7 mouse cellular contexts compared by ENCODE assay signal in genomic region chr11:23954323-23954722, GRCm38 (mm10). TPM values are rescaled to one million over a fixed set of nuclear protein-coding genes. Genes with fewer than 3 reads are reported as not detected.
DNase-seq lines count a peak whose midpoint lies in the region; ATAC-seq and TF ChIP-seq lines count a peak whose summit lies in the region.

No protein-coding gene starts in this region.

- no peak for TF ChIP-seq POLR2A in lung, adult 2 months (IDR thresholded peaks at IDR 0.05; ENCODE audit: borderline replicate concordance, extremely low read depth, low read depth, low read length)
- TF ChIP-seq POLR2A in brain, embryonic 14.5 days (IDR thresholded peaks at IDR 0.05; ENCODE audit: borderline replicate concordance, extremely low read depth, insufficient read depth, insufficient read length, poor library complexity, severe bottlenecking) = no peak

- no peak overlapping the region; the same call in 1 of the 2 replicates for H3K9ac ChIP-seq in lung, embryonic 14.5 days
- peak overlapping the region; percentile 35 for H3K9ac ChIP-seq in hindbrain, embryonic 16.5 days (ENCODE audit: low read depth, low read length)

- no peak for ATAC-seq in lung, embryonic 14.5 days (ENCODE audit: insufficient read depth)
- ATAC-seq in hindbrain, embryonic 16.5 days = peak; percentile 24; the same call in 1 of the 2 replicates

- no peak overlapping the region for H3K27ac ChIP-seq in lung, embryonic 14.5 days (ENCODE audit: low read depth)
- H3K27ac ChIP-seq in hindbrain, embryonic 16.5 days (ENCODE audit: low read depth, low read length) = no peak overlapping the region

- H3K27me3 ChIP-seq in lung, embryonic 14.5 days (ENCODE audit: insufficient read depth, low read length) = no peaks in the 10 kb centered on the region
- no peaks in the 10 kb centered on the region for H3K27me3 ChIP-seq in hindbrain, embryonic 16.5 days (replicated peaks; ENCODE audit: control insufficient read depth, insufficient read depth, low read length)

- DNase-seq in lung, embryonic 14.5 days = peak; percentile 75
- DNase-seq in lung, adult 2 months = no peak
- DNase-seq in brain, embryonic 14.5 days (ENCODE audit: low read depth) = peak; percentile 63
- DNase-seq in retina, postnatal 1 day = peak; percentile 58
- DNase-seq in spleen, adult 12 weeks (ENCODE audit: low spot score) = no peak
- DNase-seq in right cerebral cortex, postnatal 4 days = no peak

- no peaks in the 10 kb centered on the region for H3K4me1 ChIP-seq in lung, embryonic 14.5 days (ENCODE audit: insufficient read depth)
- 0 out of 2 replicates have a peak, but pooled peaks cover 2% of the 10 kb centered on the region for H3K4me1 ChIP-seq in lung, adult 2 months (ENCODE audit: control insufficient read depth, insufficient read depth, low read length)
- H3K4me1 ChIP-seq in hindbrain, embryonic 16.5 days (ENCODE audit: control insufficient read depth, insufficient read depth, low read depth, low read length) = no peaks in the 10 kb centered on the region

- H3K9me3 ChIP-seq in lung, embryonic 14.5 days (ENCODE audit: low read depth, low read length) = no peaks in the 10 kb centered on the region
- H3K9me3 ChIP-seq in hindbrain, embryonic 16.5 days (ENCODE audit: control insufficient read depth, low read length) = no peaks in the 10 kb centered on the region

- H3K4me3 ChIP-seq in lung, embryonic 14.5 days (ENCODE audit: low read depth, low read length) = no peak overlapping the region
- H3K4me3 ChIP-seq in lung, adult 2 months (replicated peaks; ENCODE audit: extremely low read depth, low read depth, low read length) = no peak overlapping the region
- H3K4me3 ChIP-seq in hindbrain, embryonic 16.5 days (ENCODE audit: low read length) = no peak overlapping the region; the same call in 1 of the 2 replicates

- 2% methylated on average over 4 of the region's 4 CpGs for WGBS in lung, embryonic 14.5 days
- under 1% methylated on average over 4 of the region's 4 CpGs for WGBS in lung, adult 2 months
- WGBS in hindbrain, embryonic 16.5 days = 3% methylated on average over 4 of the region's 4 CpGs

- no peaks in the 10 kb centered on the region for H3K36me3 ChIP-seq in lung, embryonic 14.5 days (ENCODE audit: insufficient read depth)
- H3K36me3 ChIP-seq in hindbrain, embryonic 16.5 days (ENCODE audit: control insufficient read depth, insufficient read depth, low read length) = no peaks in the 10 kb centered on the region

- TF ChIP-seq CTCF in lung, embryonic 14.5 days (IDR thresholded peaks at IDR 0.05; ENCODE audit: low read depth) = peak; percentile 56
- no peak for TF ChIP-seq CTCF in lung, adult 2 months (IDR thresholded peaks at IDR 0.05; ENCODE audit: insufficient read depth, low read length)
- TF ChIP-seq CTCF in brain, embryonic 14.5 days (IDR thresholded peaks at IDR 0.05; ENCODE audit: borderline replicate concordance, extremely low read depth, insufficient read depth, insufficient read length) = no peak

- H3K4me2 ChIP-seq in lung, embryonic 14.5 days = peak overlapping the region; percentile 37; the same call in 1 of the 2 replicates
- peak overlapping the region; percentile 35 for H3K4me2 ChIP-seq in hindbrain, embryonic 16.5 days (ENCODE audit: low read length)

RNA-seq across cellular contexts. Expression of gene Papolg, which starts 59.3 kb away (rescaled TPM):
- polyA plus RNA-seq in lung, embryonic 14.5 days (2014; fragmentation: Nextera tagmentation; extraction: Ambion mirVana) = 14.8 and 15.8 TPM in 2 replicates
- polyA plus RNA-seq in lung, adult 2 months (2012; rRNA removed) = 2.6 and 3.7 TPM in 2 replicates
- polyA plus RNA-seq in brain, embryonic 14.5 days (2012; rRNA removed) = 19.4 and 19.8 TPM in 2 replicates
- 15.9 and 18.6 TPM in 2 replicates for polyA plus RNA-seq in hindbrain, embryonic 16.5 days (2015; fragmentation: Nextera tagmentation; extraction: Ambion mirVana)

Comparison
In these comparisons a context has a peak if more than half of its experiments do, and no peak if none do; other contexts are left out.
1. DNase-seq: peak in lung, embryonic 14.5 days (single experiment), brain, embryonic 14.5 days (single experiment) and retina, postnatal 1 day (single experiment); none in lung, adult 2 months (single experiment), spleen, adult 12 weeks (single experiment) and right cerebral cortex, postnatal 4 days (single experiment).